In the genomic region with DNA sequence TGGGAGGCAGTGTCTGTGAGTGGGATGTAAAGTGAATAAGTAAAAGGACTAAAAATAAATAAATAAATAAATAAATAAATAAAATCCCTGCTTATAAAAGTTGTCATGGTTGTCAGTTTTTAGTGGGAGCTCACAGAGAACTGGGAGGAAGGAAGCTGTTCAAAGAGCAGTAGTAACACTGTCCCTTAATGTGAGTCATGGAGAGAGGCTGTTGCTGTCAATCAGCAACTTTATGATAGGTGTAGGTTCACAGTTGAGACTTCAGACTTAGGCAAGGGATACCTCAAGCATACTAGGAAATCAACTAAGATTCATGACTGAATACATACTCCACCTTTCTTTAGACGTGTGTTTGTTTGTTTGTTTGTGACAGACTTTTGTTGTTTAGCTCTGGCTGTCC, we compare ENCODE assay signal across 16 mouse cellular contexts. TPM values are rescaled to one million over a fixed set of nuclear protein-coding genes. Genes with fewer than 3 reads are reported as not detected.
"Had no signal": no experiment of that assay in that cellular context is flagged by ENCODE, and none has a peak within 500 bp of the region (broad histone marks: within the 10 kb centered on the region; RNA-seq: fewer than 3 reads in every experiment).

No protein-coding gene starts in this region.

- H3K4me3 ChIP-seq: neural tube, embryonic 13.5 days; neural tube, embryonic 15.5 days; stomach, embryonic 15.5 days had no signal

- H3K27me3 ChIP-seq: neural tube, embryonic 13.5 days; neural tube, embryonic 15.5 days; stomach, embryonic 15.5 days had no signal

- DNase-seq: retina, postnatal 1 day; right cerebral cortex, adult 18-20 months; right cerebral cortex, postnatal 14 days; right cerebral cortex, postnatal 25 days; right cerebral cortex, postnatal 4 days; spleen, adult 18-20 months; thymus, adult 18-20 months; thymus, adult 2 months; thymus, postnatal 14 days; thymus, postnatal 25 days; thymus, postnatal 36 days; thymus, postnatal 4 days had no signal

- H3K36me3 ChIP-seq: neural tube, embryonic 13.5 days; neural tube, embryonic 15.5 days; stomach, embryonic 15.5 days had no signal

- H3K4me2 ChIP-seq: neural tube, embryonic 13.5 days; neural tube, embryonic 15.5 days; stomach, embryonic 15.5 days had no signal

RNA-seq across cellular contexts. Expression of a gene that starts 45.4 kb away (rescaled TPM):
- total RNA-seq: neutrophil, adult 5-6 weeks had no signal
